Mouse (Mus musculus) midbrain, embryonic 11.5 days (tissue): ENCODE data around the gene Dusp28. TPM values are rescaled to one million over a fixed set of nuclear protein-coding genes. Genes with fewer than 3 reads are reported as not detected.

Experiments
- ATAC-seq: fragments of 200-750 bp; cut with Nextera tagmentation; 2 replicates; pipeline ENCODE4 v1.8.0; 2017; ENCODE audit warnings: moderate TSS enrichment, moderate library complexity; ENCODE audit not compliant: low FRiP score
- DNase-seq: peaks from one replicate; pipeline ENCODE4 v3.0.0; 2015; ENCODE audit warnings: low spot score; ENCODE audit errors: missing footprints
- H3K27ac ChIP-seq: fragments of 300-500 bp; sonication (generic); 2 replicates; pipeline ENCODE4 v1.5.1; 2014; ENCODE audit warnings: low read depth, low read length
- H3K27me3 ChIP-seq: fragments of 300-500 bp; sonication (generic); 2 replicates; pipeline ENCODE4 v1.6.1; 2014; ENCODE audit warnings: mild to moderate bottlenecking, low read length, moderate library complexity, mixed read lengths; ENCODE audit not compliant: control insufficient read depth, insufficient read depth
- H3K36me3 ChIP-seq: fragments of 300-500 bp; sonication (generic); 2 replicates; pipeline ENCODE4 v1.6.1; 2014; ENCODE audit warnings: mild to moderate bottlenecking, low read length, moderate library complexity, mixed read lengths; ENCODE audit not compliant: control insufficient read depth, insufficient read depth
- H3K4me1 ChIP-seq: fragments of 300-500 bp; sonication (generic); 2 replicates; pipeline ENCODE4 v1.6.1; 2014; ENCODE audit warnings: low read length; ENCODE audit not compliant: control insufficient read depth, insufficient read depth
- H3K4me2 ChIP-seq: fragments of 300-500 bp; sonication (generic); 2 replicates; pipeline ENCODE4 v1.6.1; 2014; ENCODE audit warnings: mild to moderate bottlenecking, moderate library complexity
- H3K4me3 ChIP-seq: fragments of 300-500 bp; sonication (generic); 2 replicates; pipeline ENCODE4 v1.5.1; 2014; ENCODE audit warnings: low read depth, low read length
- H3K9ac ChIP-seq: fragments of 300-500 bp; sonication (generic); 2 replicates; pipeline ENCODE4 v1.6.1; 2014; ENCODE audit warnings: low read length
- H3K9me3 ChIP-seq: fragments of 300-500 bp; sonication (generic); 2 replicates; pipeline ENCODE4 v1.6.1; 2016; ENCODE audit warnings: low read length; ENCODE audit not compliant: control insufficient read depth
- WGBS: fragments of 180-500 bp; shearing (Covaris S2); extraction: QIAGEN DNeasy Blood & Tissue Kit; methylation state at CpG from one replicate; pipeline ENCODE4 v1.1.7; 2014; 5-methylcytosine and 5-hydroxymethylcytosine counted together
- polyA plus RNA-seq: library from polyadenylated mRNA; unstranded; fragments of >200 nt; fragmentation: Nextera tagmentation; extraction: Ambion mirVana; gene quantifications from 2 replicates; pipeline ENCODE4 v1.2.1, GENCODE M21; 2014

Gene Dusp28
- polyA plus RNA-seq, 1 experiment from 2014 or later = 11.3 TPM

- ATAC-seq = no peak
- WGBS = 84% methylated on average over 4 of the region's 4 CpGs
- Histone ChIP-seq H3K4me3 (peak overlapping the region; percentile 80), H3K36me3 (no peaks in the 10 kb centered on the region), H3K9me3 (no peaks in the 10 kb centered on the region), H3K4me1 (peaks cover 20% of the 10 kb centered on the region), H3K27me3 (no peaks in the 10 kb centered on the region), H3K9ac (peak overlapping the region; percentile 87), H3K4me2 (peak overlapping the region; percentile 84), H3K27ac (peak overlapping the region; percentile 96)
- DNase-seq = no peak
These were observed 26.8 kb downstream of the Dusp28 start for GRCm38 (mm10) chr1:92933611-92934010.

- Histone ChIP-seq H3K4me2 (peak within 1 kb of the TSS; percentile 84), H3K36me3 (peaks cover 5% of the 10 kb centered on the region; the same call in 1 of the 2 replicates), H3K4me3 (peak within 1 kb of the TSS; percentile 80), H3K27me3 (no peaks in the 10 kb centered on the region), H3K9me3 (no peaks in the 10 kb centered on the region), H3K27ac (peak within 1 kb of the TSS; percentile 96), H3K9ac (peak within 1 kb of the TSS; percentile 87), H3K4me1 (peaks cover 20% of the 10 kb centered on the region)
- ATAC-seq = peak; percentile 100
- WGBS = 0% methylated on average over 45 of the region's 45 CpGs
- DNase-seq = peak; percentile 99
These were observed 27.5 kb downstream of the Dusp28 start, which contains the start of gene Capn10 for GRCm38 (mm10) chr1:92934182-92934827. Gene Capn10 (plus strand): TSS chr1:92934376.

- Histone ChIP-seq H3K27ac (peak overlapping the region; percentile 96), H3K27me3 (no peaks in the 10 kb centered on the region), H3K9me3 (no peaks in the 10 kb centered on the region), H3K36me3 (peaks cover 7% of the 10 kb centered on the region), H3K4me1 (peaks cover 20% of the 10 kb centered on the region), H3K4me3 (peak overlapping the region; percentile 80), H3K9ac (peak overlapping the region; percentile 87), H3K4me2 (peak overlapping the region; percentile 84)
- WGBS = 25% methylated on average over 10 of the region's 10 CpGs
- ATAC-seq (no peak), DNase-seq (no peak)
These were observed 28.5 kb downstream of the Dusp28 start for GRCm38 (mm10) chr1:92935054-92935962.

- DNase-seq = no peak
- peak overlapping the region; percentile 87 for H3K9ac ChIP-seq
- H3K4me3 ChIP-seq = peak overlapping the region; percentile 80
- H3K27ac ChIP-seq = no peak overlapping the region
- peaks cover 7% of the 10 kb centered on the region for H3K36me3 ChIP-seq
- no peaks in the 10 kb centered on the region for H3K27me3 ChIP-seq
- 80% methylated on average over 2 of the region's 2 CpGs for WGBS
- no peaks in the 10 kb centered on the region for H3K9me3 ChIP-seq
- peaks cover 20% of the 10 kb centered on the region for H3K4me1 ChIP-seq
- ATAC-seq = no peak
- peak overlapping the region; percentile 84 for H3K4me2 ChIP-seq
These were observed 29.2 kb downstream of the Dusp28 start for GRCm38 (mm10) chr1:92935977-92936376.

GRCm38 (mm10) chr1:92936467-92936866 lies 29.7 kb downstream of the Dusp28 start:
- peaks cover 20% of the 10 kb centered on the region for H3K4me1 ChIP-seq
- no peak overlapping the region for H3K9ac ChIP-seq
- H3K4me3 ChIP-seq = no peak overlapping the region
- peak overlapping the region; percentile 84 for H3K4me2 ChIP-seq
- H3K9me3 ChIP-seq = no peaks in the 10 kb centered on the region
- 90% methylated on average over 3 of the region's 3 CpGs for WGBS
- no peaks in the 10 kb centered on the region for H3K27me3 ChIP-seq
- peaks cover 9% of the 10 kb centered on the region for H3K36me3 ChIP-seq
- no peak overlapping the region for H3K27ac ChIP-seq
- ATAC-seq (no peak), DNase-seq (no peak)

- Histone ChIP-seq H3K4me3 (no peak overlapping the region), H3K9me3 (no peaks in the 10 kb centered on the region), H3K27ac (no peak overlapping the region), H3K4me1 (peaks cover 20% of the 10 kb centered on the region), H3K27me3 (no peaks in the 10 kb centered on the region), H3K4me2 (no peak overlapping the region), H3K9ac (no peak overlapping the region), H3K36me3 (peaks cover 15% of the 10 kb centered on the region)
- WGBS = 88% methylated on average over 3 of the region's 3 CpGs
- no peak for DNase-seq
- ATAC-seq = no peak
These were observed 31.0 kb downstream of the Dusp28 start for GRCm38 (mm10) chr1:92937797-92938196.

- no peak overlapping the region for H3K4me2 ChIP-seq
- whole genome bisulfite sequencing = 91% methylated on average over 4 of the region's 4 CpGs
- H3K9me3 ChIP-seq = no peaks in the 10 kb centered on the region
- H3K4me1 ChIP-seq = peaks cover 14% of the 10 kb centered on the region
- H3K4me3 ChIP-seq = no peak overlapping the region
- no peak for ATAC-seq
- no peaks in the 10 kb centered on the region for H3K27me3 ChIP-seq
- peaks cover 21% of the 10 kb centered on the region for H3K36me3 ChIP-seq
- no peak overlapping the region for H3K9ac ChIP-seq
- no peak overlapping the region for H3K27ac ChIP-seq
- DNase-seq = no peak
These were observed 33.0 kb downstream of the Dusp28 start for GRCm38 (mm10) chr1:92939746-92940145.

GRCm38 (mm10) chr1:92943219-92943989 lies 36.6 kb downstream of the Dusp28 start:
- H3K9ac ChIP-seq = no peak overlapping the region
- no peak for ATAC-seq
- 92% methylated on average over 19 of the region's 19 CpGs for WGBS

More at GRCm38 (mm10) chr1:92943219-92943989, 36.6 kb downstream of the Dusp28 start:
- Histone ChIP-seq H3K4me2 (no peak overlapping the region), H3K27me3 (no peaks in the 10 kb centered on the region), H3K4me3 (no peak overlapping the region), H3K9me3 (no peaks in the 10 kb centered on the region), H3K27ac (no peak overlapping the region), H3K36me3 (peaks cover 40% of the 10 kb centered on the region), H3K4me1 (no peaks in the 10 kb centered on the region)
- DNase-seq = no peak
